Mouse (Mus musculus) neural tube, embryonic 15.5 days (tissue): ENCODE measurements around the gene Rfng. TPM values are rescaled to one million over a fixed set of nuclear protein-coding genes. Genes with fewer than 3 reads are reported as not detected.
A peak's percentile ranks its signal among the peaks of the same experiment; 100 is the strongest.

Experiments used
- ATAC-seq: fragments of 200-750 bp; cut with Nextera tagmentation; 2 replicates; pipeline ENCODE4 v1.8.0; 2017; ENCODE audit warnings: mild to moderate bottlenecking, moderate TSS enrichment, moderate library complexity; ENCODE audit not compliant: low FRiP score
- H3K27ac ChIP-seq: fragments of 300-500 bp; sonication (generic); replicated peaks from 2 replicates; pipeline ENCODE4 v1.5.1; 2015; ENCODE audit warnings: mild to moderate bottlenecking, inconsistent platforms
- H3K27me3 ChIP-seq: fragments of 300-500 bp; sonication (generic); replicated peaks from 2 replicates; pipeline ENCODE4 v1.6.1; 2015; ENCODE audit warnings: inconsistent platforms
- H3K36me3 ChIP-seq: fragments of 300-500 bp; sonication (generic); 2 replicates; pipeline ENCODE4 v1.6.1; 2015; ENCODE audit warnings: inconsistent platforms
- H3K4me1 ChIP-seq: fragments of 300-500 bp; sonication (generic); 2 replicates; pipeline ENCODE4 v1.6.1; 2015; ENCODE audit warnings: inconsistent platforms
- H3K4me2 ChIP-seq: fragments of 300-500 bp; sonication (generic); 2 replicates; pipeline ENCODE4 v1.6.1; 2015; ENCODE audit warnings: inconsistent platforms, mild to moderate bottlenecking, moderate library complexity
- H3K4me3 ChIP-seq: fragments of 300-500 bp; sonication (generic); replicated peaks from 2 replicates; pipeline ENCODE4 v1.5.1; 2015; ENCODE audit warnings: mild to moderate bottlenecking, inconsistent platforms
- H3K9ac ChIP-seq: fragments of 300-500 bp; sonication (generic); replicated peaks from 2 replicates; pipeline ENCODE4 v1.6.1; 2015; ENCODE audit warnings: mild to moderate bottlenecking, inconsistent platforms
- H3K9me3 ChIP-seq: fragments of 300-500 bp; sonication (generic); replicated peaks from 2 replicates; pipeline ENCODE4 v1.6.1; 2016; ENCODE audit warnings: inconsistent platforms
- WGBS: fragments of 180-500 bp; shearing (Covaris S2); methylation state at CpG from one replicate; pipeline ENCODE4 v1.1.7; 2015; ENCODE audit warnings: mixed read lengths; 5-methylcytosine and 5-hydroxymethylcytosine counted together
- polyA plus RNA-seq: library from polyadenylated mRNA; unstranded; fragments of >200 nt; fragmentation: Nextera tagmentation; extraction: Ambion mirVana; gene quantifications from 2 replicates; pipeline ENCODE4 v1.2.1, GENCODE M21; 2015

The Rfng gene
- polyA plus RNA-seq, 1 experiment from 2014 or later = 136 TPM

DNA sequence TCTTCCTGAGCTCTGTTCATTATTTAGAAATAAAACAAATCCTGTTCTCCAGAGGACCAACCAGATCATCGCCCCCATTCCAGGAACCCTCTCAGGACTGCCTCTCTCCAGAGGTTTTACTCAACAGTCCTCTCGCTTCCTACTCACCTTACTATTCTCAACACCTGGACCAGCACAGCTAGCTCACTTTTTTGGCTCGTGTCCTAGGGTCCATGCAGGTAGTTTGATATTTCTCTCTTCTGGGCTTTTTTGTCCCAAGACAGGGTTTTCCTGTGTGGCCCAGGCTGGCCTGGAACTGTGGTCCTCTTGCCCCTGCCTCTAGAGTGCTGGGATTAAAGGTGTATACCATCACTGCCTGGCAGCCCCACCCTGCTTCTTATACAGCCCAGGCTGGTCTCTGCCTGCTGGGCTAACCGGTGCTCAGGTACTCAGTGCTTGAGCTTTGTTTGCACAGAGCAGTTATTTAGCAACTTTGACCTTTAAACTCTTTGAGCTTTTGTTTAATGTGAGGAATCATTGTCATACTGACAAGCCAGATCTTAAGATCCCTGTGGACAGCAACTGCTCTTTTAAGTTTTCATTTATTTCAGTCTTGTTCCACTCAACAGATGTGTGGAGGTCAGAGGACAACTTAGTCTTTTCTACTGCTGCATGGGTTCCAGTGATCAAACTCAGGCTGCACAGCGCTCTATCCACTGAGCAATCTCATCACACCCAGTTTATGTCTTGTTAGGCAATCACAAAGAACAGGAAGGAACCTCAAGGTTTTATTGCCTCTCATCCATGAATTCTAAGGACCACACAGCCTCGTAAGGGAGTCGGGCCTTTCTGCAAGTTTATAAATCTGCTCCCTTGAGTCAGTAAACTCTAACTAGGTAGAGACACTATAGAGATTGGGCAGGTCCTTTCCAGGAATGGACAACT, 21.6 kb upstream of the Rfng start:
- peaks cover 61% of the 10 kb centered on the region for H3K36me3 ChIP-seq

DNA sequence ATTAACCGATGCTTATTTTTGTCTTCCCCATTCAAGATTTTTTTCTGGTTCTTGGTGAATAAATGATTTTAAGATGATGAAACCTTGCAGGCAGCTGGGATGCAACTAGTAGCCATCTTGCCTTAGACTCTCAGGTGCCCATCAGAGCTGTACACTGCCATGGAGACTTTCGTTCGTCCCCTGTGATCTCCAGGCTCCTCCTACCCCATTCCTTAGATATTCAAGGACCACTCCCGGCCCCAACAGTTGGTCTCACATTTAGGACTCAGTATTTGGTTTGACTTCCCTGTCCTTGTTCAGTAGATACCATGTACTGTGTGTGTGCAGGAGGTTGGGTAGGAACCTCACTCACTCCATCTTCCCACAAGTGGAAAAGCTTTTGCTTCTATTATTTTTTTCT, 20.8 kb upstream of the Rfng start:
- H3K36me3 ChIP-seq = peaks cover 52% of the 10 kb centered on the region
- H3K4me3 ChIP-seq = no peak overlapping the region
- ATAC-seq = no peak
- 0 out of 2 replicates have a peak, but pooled peaks cover 2% of the 10 kb centered on the region for H3K4me1 ChIP-seq
- no peak overlapping the region for H3K4me2 ChIP-seq
- no peak overlapping the region for H3K9ac ChIP-seq
- 85% methylated on average over 4 of the region's 4 CpGs for WGBS
- no peaks in the 10 kb centered on the region for H3K27me3 ChIP-seq
- no peaks in the 10 kb centered on the region for H3K9me3 ChIP-seq
- no peak overlapping the region for H3K27ac ChIP-seq

More for the DNA sequence above, 21.6 kb upstream of the Rfng start:
- Histone ChIP-seq H3K4me1 (no peaks in the 10 kb centered on the region), H3K4me3 (no peak overlapping the region), H3K4me2 (no peak overlapping the region), H3K27me3 (no peaks in the 10 kb centered on the region), H3K9ac (no peak overlapping the region), H3K27ac (no peak overlapping the region), H3K9me3 (no peaks in the 10 kb centered on the region)
- ATAC-seq = no peak
- 65% methylated on average over 7 of the region's 7 CpGs for WGBS

DNA sequence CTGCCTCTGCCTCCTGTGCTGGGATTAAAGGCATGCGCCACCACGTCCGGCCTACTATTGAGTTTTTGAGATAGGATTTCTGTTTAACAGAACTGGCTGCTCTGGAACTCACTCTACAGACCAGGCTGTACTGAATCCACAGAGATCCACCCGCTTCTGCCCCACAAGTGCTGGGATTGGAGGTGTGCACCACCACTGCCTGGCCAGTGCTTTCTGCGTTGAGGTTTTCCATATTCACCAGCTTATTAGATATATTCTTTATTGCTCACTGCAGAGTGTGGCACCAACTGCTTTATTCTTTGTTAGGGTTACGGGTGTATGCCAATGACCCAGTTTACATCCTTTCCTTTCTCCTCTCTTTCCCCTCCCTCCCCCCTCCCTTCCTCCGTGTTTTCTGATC, 20.3 kb upstream of the Rfng start:
- no peak overlapping the region for H3K4me3 ChIP-seq
- ATAC-seq = no peak
- H3K9me3 ChIP-seq = no peaks in the 10 kb centered on the region
- no peak overlapping the region for H3K9ac ChIP-seq
- H3K4me1 ChIP-seq = 0 out of 2 replicates have a peak, but pooled peaks cover 2% of the 10 kb centered on the region
- WGBS = 80% methylated on average over 7 of the region's 7 CpGs
- H3K4me2 ChIP-seq = no peak overlapping the region
- peaks cover 47% of the 10 kb centered on the region for H3K36me3 ChIP-seq
- H3K27me3 ChIP-seq = no peaks in the 10 kb centered on the region
- no peak overlapping the region for H3K27ac ChIP-seq

DNA sequence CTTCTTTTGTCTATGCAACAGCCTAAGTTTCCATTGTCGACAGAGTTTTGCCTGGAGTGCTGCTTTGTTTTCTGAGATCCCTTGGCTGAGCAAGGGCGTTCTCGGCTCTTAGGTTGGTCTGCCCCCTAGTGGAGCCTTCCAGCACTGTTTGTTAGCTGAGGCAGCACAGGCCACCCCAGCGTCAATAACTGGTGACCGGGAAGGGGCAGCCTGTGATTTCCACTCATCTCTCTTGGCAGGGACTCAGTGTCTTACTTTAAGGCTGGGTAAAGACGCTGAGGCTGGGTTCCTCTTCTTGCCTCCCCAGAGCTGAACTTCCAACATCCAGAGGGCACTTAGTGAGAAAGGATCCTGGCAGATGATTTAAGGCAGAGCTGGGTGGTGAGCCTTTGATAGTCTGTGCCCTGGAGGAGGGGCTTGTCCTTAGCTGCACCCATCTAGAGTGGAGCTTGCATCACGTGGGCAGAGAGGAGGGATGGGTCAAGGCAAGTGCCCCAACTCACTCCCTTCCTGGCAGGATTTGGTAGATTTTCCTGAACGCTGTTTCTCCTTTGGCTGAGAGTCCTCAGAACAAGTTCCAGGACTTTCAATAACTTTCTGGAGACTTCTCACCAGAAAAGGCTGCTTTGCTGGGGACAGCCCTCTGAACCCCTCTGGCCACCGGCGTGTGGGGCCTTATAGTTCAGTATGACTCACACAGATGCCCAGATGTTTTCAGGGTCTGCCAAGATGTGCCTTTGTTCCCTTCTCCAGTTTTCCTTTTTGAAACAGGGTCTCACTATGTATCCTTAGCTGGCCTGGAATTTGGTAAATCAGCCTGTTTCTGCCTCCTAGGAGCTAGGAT, 16.3 kb upstream of the Rfng start:
- 0 out of 2 replicates have a peak overlapping the region, but pooled peaks have one; percentile 3 for H3K4me3 ChIP-seq

DNA sequence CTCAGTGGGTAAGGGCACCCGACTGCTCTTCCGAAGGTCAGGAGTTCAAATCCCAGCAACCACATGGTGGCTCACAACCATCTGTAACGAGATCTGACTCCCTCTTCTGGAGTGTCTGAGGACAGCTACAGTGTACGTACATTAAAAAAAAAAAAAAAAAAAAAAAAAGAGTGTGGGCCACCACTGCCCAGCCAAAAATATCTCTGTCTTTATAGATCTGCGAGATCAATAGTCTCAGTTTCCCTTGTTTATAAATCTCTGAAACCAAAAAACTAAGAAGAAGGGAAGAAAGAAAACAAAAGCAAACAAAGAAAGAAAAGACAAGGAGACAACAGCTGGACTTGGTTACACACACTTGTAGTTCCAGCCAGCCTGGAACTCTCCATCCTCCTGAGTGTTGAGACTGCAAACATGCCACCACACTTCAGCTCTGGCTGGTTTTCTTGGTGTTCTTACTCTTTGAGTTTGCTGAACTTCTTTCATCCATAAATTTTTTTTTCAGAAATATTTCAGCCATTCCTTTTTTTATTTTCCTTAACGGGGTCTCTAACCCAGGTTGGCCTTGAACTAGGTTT, 15.4 kb upstream of the Rfng start:
- peaks cover 21% of the 10 kb centered on the region for H3K4me1 ChIP-seq
- H3K27me3 ChIP-seq = no peaks in the 10 kb centered on the region
- H3K9ac ChIP-seq = no peak overlapping the region
- WGBS = 80% methylated on average over 6 of the region's 6 CpGs
- no peaks in the 10 kb centered on the region for H3K36me3 ChIP-seq
- no peak for ATAC-seq
- H3K4me2 ChIP-seq = peak overlapping the region; percentile 33; the same call in 1 of the 2 replicates
- no peaks in the 10 kb centered on the region for H3K9me3 ChIP-seq
- 0 out of 2 replicates have a peak overlapping the region, but pooled peaks have one; percentile 41 for H3K27ac ChIP-seq
- no peak overlapping the region for H3K4me3 ChIP-seq

More for the DNA sequence above, 16.3 kb upstream of the Rfng start:
- Histone ChIP-seq H3K27me3 (no peaks in the 10 kb centered on the region), H3K4me2 (peak overlapping the region; percentile 33), H3K27ac (0 out of 2 replicates have a peak overlapping the region, but pooled peaks have one; percentile 41), H3K9ac (no peak overlapping the region), H3K9me3 (no peaks in the 10 kb centered on the region), H3K4me1 (peaks cover 12% of the 10 kb centered on the region), H3K36me3 (peaks cover 7% of the 10 kb centered on the region)
- peak; percentile 52; the same call in 1 of the 2 replicates for ATAC-seq
- WGBS = 14% methylated on average over 10 of the region's 10 CpGs

DNA sequence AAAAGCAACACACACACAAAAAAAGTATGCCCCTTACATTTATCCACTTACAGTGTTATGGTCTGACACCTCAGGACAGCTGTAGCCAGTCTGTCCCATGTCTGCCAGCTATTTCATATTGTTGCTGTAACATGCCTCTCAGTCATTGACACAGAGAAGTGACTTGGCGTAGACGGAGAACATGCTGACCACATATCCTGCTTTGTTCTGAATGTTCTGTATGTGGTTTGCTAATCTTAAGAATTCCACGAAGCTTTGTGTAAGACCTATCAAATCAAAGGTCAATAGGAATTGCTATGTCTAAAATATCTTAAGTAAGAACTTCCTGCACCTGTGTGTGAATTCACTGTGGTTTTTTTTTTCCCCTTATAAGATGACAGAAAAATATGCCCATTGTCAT, 14.2 kb upstream of the Rfng start:
- Histone ChIP-seq H3K27ac (no peak overlapping the region), H3K27me3 (no peaks in the 10 kb centered on the region), H3K36me3 (peaks cover 9% of the 10 kb centered on the region), H3K4me1 (peaks cover 24% of the 10 kb centered on the region), H3K9ac (no peak overlapping the region), H3K9me3 (no peaks in the 10 kb centered on the region), H3K4me2 (no peak overlapping the region), H3K4me3 (no peak overlapping the region)
- no peak for ATAC-seq
- WGBS = 91% methylated on average over 3 of the region's 3 CpGs

DNA sequence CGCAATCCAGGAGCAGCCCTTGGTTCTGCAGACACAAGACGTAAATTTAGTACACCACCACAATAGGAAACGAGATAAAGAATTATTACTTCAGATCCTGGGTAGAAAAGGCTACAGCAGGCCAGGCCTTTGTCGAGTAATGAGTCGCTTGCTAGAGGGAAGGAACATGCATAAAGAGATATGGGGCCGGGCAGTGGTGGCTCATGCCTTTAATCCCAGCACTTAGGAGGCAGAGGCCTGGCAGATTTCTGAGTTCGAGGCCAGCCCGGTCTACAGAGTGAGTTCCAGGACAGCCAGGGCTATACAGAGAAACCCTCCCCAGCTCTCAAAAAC, 12.6 kb upstream of the Rfng start:
- H3K9ac ChIP-seq = peak overlapping the region; percentile 24
- no peaks in the 10 kb centered on the region for H3K9me3 ChIP-seq
- peak overlapping the region; percentile 84 for H3K27ac ChIP-seq
- peaks cover 26% of the 10 kb centered on the region for H3K36me3 ChIP-seq
- H3K27me3 ChIP-seq = no peaks in the 10 kb centered on the region
- ATAC-seq = no peak
- peak overlapping the region; percentile 99 for H3K4me2 ChIP-seq
- peaks cover 24% of the 10 kb centered on the region for H3K4me1 ChIP-seq
- 23% methylated on average over 8 of the region's 8 CpGs for WGBS
- peak overlapping the region; percentile 98; the same call in 1 of the 2 replicates for H3K4me3 ChIP-seq

DNA sequence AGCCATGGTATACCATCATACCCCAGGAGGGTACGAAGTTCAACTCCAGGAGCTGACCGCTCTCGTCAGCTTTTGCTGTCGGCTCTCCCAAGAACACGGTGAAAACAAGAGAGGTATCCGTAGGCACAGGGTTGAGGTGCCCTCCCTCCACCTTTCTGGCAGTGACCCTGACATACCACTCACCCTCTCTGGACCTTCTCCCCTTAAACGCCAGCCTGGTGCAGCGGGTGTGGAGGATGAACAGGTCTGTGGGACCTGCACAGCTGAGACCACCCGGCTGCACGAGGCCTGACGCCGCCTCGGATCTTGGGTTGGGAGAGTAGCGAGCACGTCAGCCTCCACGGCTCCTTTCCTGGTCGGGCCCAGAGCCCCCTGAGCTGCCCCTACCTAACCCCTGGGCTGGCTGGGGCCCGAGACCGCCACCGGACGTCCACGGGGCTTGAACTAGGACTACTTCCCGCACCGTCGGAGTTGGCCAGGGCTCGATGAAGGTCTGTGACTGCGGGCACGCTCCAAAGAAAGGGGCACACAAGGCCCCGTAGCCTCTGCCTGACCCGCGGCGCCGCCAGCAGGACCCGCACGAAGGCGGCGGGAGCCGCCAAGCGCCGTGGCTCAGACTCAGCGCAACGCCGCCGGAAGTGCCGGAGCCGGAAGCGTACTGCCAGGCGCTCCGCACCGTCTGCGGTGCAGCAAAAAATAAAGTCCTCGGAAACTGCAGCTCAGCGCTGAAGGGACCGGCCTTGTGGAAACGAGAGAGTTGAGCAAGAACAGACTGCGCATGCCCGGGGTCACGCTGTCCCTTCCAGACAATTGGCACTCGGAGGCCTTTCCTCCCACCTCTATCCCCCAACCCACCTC, 12.0 kb upstream of the Rfng start, which contains the start of gene Dus1l:
Gene Dus1l (minus strand): TSS at position 648 of the 858 bp plus-strand sequence.
- Histone ChIP-seq H3K27me3 (no peaks in the 10 kb centered on the region), H3K36me3 (peaks cover 32% of the 10 kb centered on the region), H3K4me2 (peak within 1 kb of the TSS; percentile 99), H3K4me3 (peak within 1 kb of the TSS; percentile 98), H3K4me1 (peaks cover 24% of the 10 kb centered on the region), H3K27ac (peak within 1 kb of the TSS; percentile 84), H3K9ac (peak within 1 kb of the TSS; percentile 95), H3K9me3 (no peaks in the 10 kb centered on the region)
- peak; percentile 87 for ATAC-seq
- WGBS = 2% methylated on average over 59 of the region's 59 CpGs

DNA sequence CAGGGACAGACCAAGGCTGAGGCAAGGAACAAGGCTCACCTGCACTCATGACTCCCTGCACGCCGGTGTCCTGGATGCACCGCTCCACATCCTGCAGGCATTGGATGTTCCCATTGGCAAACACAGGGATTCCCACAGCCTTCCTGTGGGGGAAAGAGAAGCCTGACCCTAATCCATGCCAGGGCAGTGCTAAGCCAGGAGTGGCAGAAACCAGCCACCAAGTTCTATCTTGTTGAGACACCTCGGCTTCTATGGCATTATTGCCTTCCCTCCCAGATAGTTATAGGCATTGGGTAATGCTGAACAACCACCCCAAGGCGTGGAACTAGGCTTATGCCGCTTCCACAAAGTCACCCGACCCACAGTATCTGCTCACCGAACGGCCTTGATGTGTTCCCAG, 8.6 kb upstream of the Rfng start:
- H3K27ac ChIP-seq = no peak overlapping the region
- H3K9me3 ChIP-seq = no peaks in the 10 kb centered on the region
- no peak overlapping the region for H3K4me2 ChIP-seq
- no peaks in the 10 kb centered on the region for H3K27me3 ChIP-seq
- H3K36me3 ChIP-seq = peaks cover 62% of the 10 kb centered on the region
- no peak overlapping the region for H3K9ac ChIP-seq
- no peak for ATAC-seq
- H3K4me1 ChIP-seq = peaks cover 22% of the 10 kb centered on the region
- WGBS = 97% methylated on average over 9 of the region's 9 CpGs
- no peak overlapping the region for H3K4me3 ChIP-seq

DNA sequence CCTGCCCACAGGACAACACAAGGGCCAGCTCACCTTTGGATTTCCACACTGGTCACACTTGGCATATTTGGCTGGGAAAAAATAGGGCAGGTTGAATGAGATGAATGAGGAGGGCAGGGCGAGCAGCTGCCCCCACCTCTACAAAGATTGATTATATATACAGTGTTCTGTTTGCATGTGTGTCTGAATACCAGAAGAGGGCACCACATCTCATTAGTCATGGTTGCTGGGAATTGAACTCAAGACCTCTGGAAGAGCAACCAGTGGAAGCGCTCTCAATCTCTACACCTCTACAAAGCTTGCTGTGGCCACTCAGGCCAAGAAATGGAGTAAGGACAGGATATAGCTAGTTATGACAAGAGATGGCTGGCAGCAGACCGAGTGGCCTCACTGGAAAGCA, 5.8 kb upstream of the Rfng start:
- H3K4me1 ChIP-seq = peaks cover 21% of the 10 kb centered on the region
- H3K9ac ChIP-seq = no peak overlapping the region
- 87% methylated on average over 3 of the region's 3 CpGs for WGBS
- no peak overlapping the region for H3K4me3 ChIP-seq
- H3K9me3 ChIP-seq = no peaks in the 10 kb centered on the region
- H3K27ac ChIP-seq = no peak overlapping the region
- no peak for ATAC-seq
- no peaks in the 10 kb centered on the region for H3K27me3 ChIP-seq
- peaks cover 77% of the 10 kb centered on the region for H3K36me3 ChIP-seq
- H3K4me2 ChIP-seq = no peak overlapping the region
